Mouse (Mus musculus): ENCODE results near the gene Olfr250.
"Not testable (repeated sequence)": the region's sequence is repeated elsewhere in the genome, so short reads cannot be mapped to it uniquely, and the experiment has no call there.

Gene Olfr250

GRCm38 (mm10) chr9:38366596-38366995, at the start of gene Olfr250:
Olfr250 (plus strand) TSS chr9:38366896.
- DNase-seq (ENCODE audit: low spot score in 2 of 2) = no peak

GRCm38 (mm10) chr9:38328760-38329159, 37.9 kb upstream of the Olfr250 start, which contains the start of gene Olfr25:
Olfr25 (plus strand) TSS chr9:38329060.
- no peak for DNase-seq (ENCODE audit: low spot score in 2 of 2)

GRCm38 (mm10) chr9:38348111-38348510, 18.6 kb upstream of the Olfr250 start, which contains the start of gene Olfr898:
Olfr898 (plus strand) TSS chr9:38348411.
- DNase-seq (ENCODE audit: low spot score in 2 of 2) = no peak

- no peak for DNase-seq (ENCODE audit: low spot score in 2 of 2)
These were observed 10.1 kb downstream of the Olfr250 start, which contains the start of gene Olfr251 for GRCm38 (mm10) chr9:38376786-38377185. Olfr251 (plus strand) TSS chr9:38377086.

GRCm38 (mm10) chr9:38401398-38401797, 34.7 kb downstream of the Olfr250 start, which contains the start of gene Olfr147:
Olfr147 (plus strand) TSS chr9:38401698.
- DNase-seq (ENCODE audit: low spot score in 2 of 2) = no peak

GRCm38 (mm10) chr9:38407502-38407901, 40.8 kb downstream of the Olfr250 start:
- DNase-seq (ENCODE audit: low spot score in 2 of 2) = not testable (repeated sequence)

GRCm38 (mm10) chr9:38413502-38413901, 46.8 kb downstream of the Olfr250 start:
- DNase-seq (ENCODE audit: low spot score in 2 of 2) = not testable (repeated sequence)

Data from heart, adult 9 months (tissue).